Mouse (Mus musculus) myocyte (in vitro differentiated cells): Measurements from ENCODE around the gene Vamp8. TPM values are rescaled to one million over a fixed set of nuclear protein-coding genes. Genes with fewer than 3 reads are reported as not detected.

ENCODE experiments used
- H3K27me3 ChIP-seq: one replicate; pipeline ENCODE4 v1.6.1; 2011; ENCODE audit not compliant: control insufficient read depth, insufficient read depth, insufficient read length
- H3K36me3 ChIP-seq: one replicate; pipeline ENCODE4 v1.6.1; 2011; ENCODE audit not compliant: control insufficient read depth, insufficient read depth
- H3K4me2 ChIP-seq: one replicate; pipeline ENCODE4 v1.6.1; 2011; ENCODE audit warnings: low read depth, control low read depth
- H3K4me3 ChIP-seq: one replicate; pipeline ENCODE4 v1.5.1; 2011; ENCODE audit warnings: mild to moderate bottlenecking, control low read depth, moderate library complexity
- H3K79me2 ChIP-seq: one replicate; pipeline ENCODE4 v1.6.1; 2011; ENCODE audit not compliant: control insufficient read depth, insufficient read depth
- H3ac ChIP-seq: one replicate; pipeline ENCODE4 v1.6.1; 2011; ENCODE audit not compliant: control insufficient read depth, insufficient read length
- CEBPB ChIP-seq: IDR thresholded peaks from 2 replicates; pipeline ENCODE4 v1.6.1; 2011; ENCODE audit warnings: mild to moderate bottlenecking, moderate library complexity; ENCODE audit not compliant: poor library complexity, insufficient read depth, severe bottlenecking
- E2F4 ChIP-seq: IDR thresholded peaks from one replicate; pipeline ENCODE4 v1.6.1; 2011; ENCODE audit warnings: mild to moderate bottlenecking, control low read depth, moderate library complexity; ENCODE audit not compliant: insufficient read depth
- MAX ChIP-seq: IDR thresholded peaks from one replicate; pipeline ENCODE4 v1.6.1; 2011; ENCODE audit warnings: low read depth, mild to moderate bottlenecking, control low read depth
- MYOD1 ChIP-seq, 3 experiments: IDR thresholded peaks; one replicate each; pipeline ENCODE4 v1.6.1; 2011; ENCODE audit warnings: control low read depth in 2 of 3, low read depth in 2 of 3, mild to moderate bottlenecking in 2 of 3, moderate library complexity in 1 of 3; ENCODE audit not compliant: insufficient read length in 2 of 3, control insufficient read depth in 1 of 3
- MYOG ChIP-seq, 3 experiments: IDR thresholded peaks; one replicate each; pipeline ENCODE4 v1.6.1; 2011; ENCODE audit warnings: control low read depth in 2 of 3, low read depth in 2 of 3, mild to moderate bottlenecking in 2 of 3; ENCODE audit not compliant: insufficient read length in 2 of 3, control insufficient read depth in 1 of 3, insufficient read depth in 1 of 3
- POLR2A ChIP-seq: IDR thresholded peaks from one replicate; pipeline ENCODE4 v1.6.1; 2011; ENCODE audit warnings: low read depth, mild to moderate bottlenecking, control low read depth, moderate library complexity; ENCODE audit not compliant: insufficient read length
- POLR2AphosphoS2 ChIP-seq: IDR thresholded peaks from one replicate; pipeline ENCODE4 v1.6.1; 2011; ENCODE audit warnings: low read depth, control low read depth; ENCODE audit not compliant: insufficient read length
- REST ChIP-seq: IDR thresholded peaks from one replicate; pipeline ENCODE4 v1.6.1; 2011; ENCODE audit warnings: mild to moderate bottlenecking, control low read depth, moderate library complexity; ENCODE audit not compliant: insufficient read depth, insufficient read length
- SRF ChIP-seq: IDR thresholded peaks from one replicate; pipeline ENCODE4 v1.6.1; 2011; ENCODE audit warnings: low read depth; ENCODE audit not compliant: control insufficient read depth, insufficient read length
- TCF12 ChIP-seq: IDR thresholded peaks from one replicate; pipeline ENCODE4 v1.6.1; 2011; ENCODE audit warnings: mild to moderate bottlenecking, control low read depth; ENCODE audit not compliant: poor library complexity, insufficient read depth, severe bottlenecking
- TCF3 ChIP-seq: IDR thresholded peaks from one replicate; pipeline ENCODE4 v1.6.1; 2011; ENCODE audit warnings: low read depth, control low read depth; ENCODE audit not compliant: insufficient read length
- USF1 ChIP-seq: IDR thresholded peaks from one replicate; pipeline ENCODE4 v1.6.1; 2011; ENCODE audit warnings: low read depth, mild to moderate bottlenecking, control low read depth, moderate library complexity
- polyA plus RNA-seq: library from polyadenylated mRNA; unstranded; fragments of >200 nt; fragmentation: generic; extraction: Trizol; gene quantifications from one replicate; pipeline ENCODE4 v1.2.1, GENCODE M21; 2012; ENCODE audit warnings: missing spikeins

The Vamp8 gene
- polyA plus RNA-seq, 1 experiment = 107 TPM

DNA sequence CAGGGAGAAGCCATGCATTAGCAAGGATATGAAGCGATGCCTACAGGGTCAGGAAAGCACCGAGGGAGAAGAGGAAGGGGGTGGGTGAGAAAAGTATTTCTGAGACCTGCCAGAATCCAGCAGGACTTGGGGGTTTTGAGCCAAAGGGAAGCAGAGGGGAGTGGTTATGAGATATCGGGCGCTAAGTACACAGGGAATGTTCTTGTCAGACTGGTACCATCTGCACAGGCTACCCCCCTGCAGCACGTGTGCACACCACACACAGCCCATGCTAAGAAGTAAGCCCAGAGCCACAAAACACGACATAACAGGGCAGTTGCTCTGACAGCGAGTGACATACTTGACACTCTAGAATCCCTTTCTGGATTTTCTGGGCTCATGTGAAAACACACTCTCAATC lies 16.3 kb downstream of the Vamp8 start:
- Histone ChIP-seq H3K27me3 (no peaks in the 10 kb centered on the region), H3ac (no peak overlapping the region), H3K36me3 (peaks cover 5% of the 10 kb centered on the region), H3K79me2 (peaks cover 24% of the 10 kb centered on the region), H3K4me2 (peak overlapping the region; percentile 30), H3K4me3 (no peak overlapping the region)
- TF ChIP-seq POLR2A (no peak), TCF12 (no peak), TCF3 (no peak), POLR2AphosphoS2 (no peak), SRF (no peak), CEBPB (no peak), MAX (no peak), USF1 (no peak), MYOD1 (IDR thresholded peaks at IDR 0.05; ENCODE audit: control insufficient read depth in 1 of 3, insufficient read length in 2 of 3, low read depth in 2 of 3) (no peak), MYOG (IDR thresholded peaks at IDR 0.05; ENCODE audit: control insufficient read depth in 1 of 3, insufficient read depth in 1 of 3, insufficient read length in 2 of 3, low read depth in 2 of 3) (no peak), E2F4 (no peak), REST (no peak)

DNA sequence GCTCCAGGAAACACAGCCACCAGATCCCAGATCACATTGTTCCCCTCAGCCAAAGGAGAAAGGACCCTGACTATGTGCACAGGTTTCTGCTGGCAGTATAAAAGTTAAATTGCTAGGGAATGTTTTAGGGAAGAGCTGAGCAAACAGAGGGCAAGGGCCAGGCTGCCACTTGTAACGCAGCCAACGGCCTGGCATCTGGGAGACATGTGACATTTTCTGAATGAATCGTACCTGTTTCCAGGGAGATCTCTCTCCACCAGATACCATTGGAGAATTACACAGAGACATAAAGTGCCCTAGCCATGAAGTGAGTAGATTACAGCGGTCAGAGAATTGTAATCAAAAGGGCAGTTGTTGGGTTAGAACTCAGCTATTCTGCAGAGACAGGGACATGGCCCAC lies 17.3 kb downstream of the Vamp8 start:
- H3ac ChIP-seq = no peak overlapping the region
- no peak overlapping the region for H3K4me3 ChIP-seq
- TF ChIP-seq REST (no peak), MYOD1 (IDR thresholded peaks at IDR 0.05; ENCODE audit: control insufficient read depth in 1 of 3, insufficient read length in 2 of 3, low read depth in 2 of 3) (no peak), TCF12 (no peak), MAX (no peak), POLR2A (no peak), POLR2AphosphoS2 (no peak), MYOG (IDR thresholded peaks at IDR 0.05; ENCODE audit: control insufficient read depth in 1 of 3, insufficient read depth in 1 of 3, insufficient read length in 2 of 3, low read depth in 2 of 3) (no peak), TCF3 (no peak), SRF (no peak), USF1 (no peak)
- peaks cover 14% of the 10 kb centered on the region for H3K79me2 ChIP-seq
- H3K36me3 ChIP-seq = peaks cover 8% of the 10 kb centered on the region
- H3K27me3 ChIP-seq = no peaks in the 10 kb centered on the region
- peak overlapping the region; percentile 93 for H3K4me2 ChIP-seq

DNA sequence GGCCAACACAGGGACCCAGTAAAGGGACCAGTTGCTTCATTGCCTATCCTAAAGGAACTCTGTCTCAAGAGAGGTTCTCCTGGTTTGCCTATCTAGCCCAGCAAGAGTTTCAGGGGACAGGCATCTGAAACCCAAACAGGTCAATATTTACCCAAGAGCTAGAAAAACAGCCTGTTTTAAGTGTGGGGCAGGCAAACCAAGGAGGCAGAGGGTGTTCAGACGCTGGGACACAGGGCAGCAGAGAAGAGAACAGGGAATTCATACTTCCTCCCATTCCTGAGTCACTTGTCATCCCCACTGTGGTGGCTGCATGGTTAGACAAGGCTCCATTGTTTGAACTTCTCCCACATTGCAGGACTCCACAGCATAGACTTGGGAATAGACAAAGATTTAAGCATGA lies 18.9 kb downstream of the Vamp8 start:
- Histone ChIP-seq H3K36me3 (peaks cover 8% of the 10 kb centered on the region), H3K4me3 (no peak overlapping the region), H3K79me2 (peaks cover 7% of the 10 kb centered on the region), H3K27me3 (no peaks in the 10 kb centered on the region), H3ac (no peak overlapping the region), H3K4me2 (peak overlapping the region; percentile 93)
- TF ChIP-seq MYOG (IDR thresholded peaks at IDR 0.05; ENCODE audit: control insufficient read depth in 1 of 3, insufficient read depth in 1 of 3, insufficient read length in 2 of 3, low read depth in 2 of 3) (no peak), TCF3 (no peak), POLR2AphosphoS2 (peak; percentile 22), POLR2A (no peak), E2F4 (no peak)

DNA sequence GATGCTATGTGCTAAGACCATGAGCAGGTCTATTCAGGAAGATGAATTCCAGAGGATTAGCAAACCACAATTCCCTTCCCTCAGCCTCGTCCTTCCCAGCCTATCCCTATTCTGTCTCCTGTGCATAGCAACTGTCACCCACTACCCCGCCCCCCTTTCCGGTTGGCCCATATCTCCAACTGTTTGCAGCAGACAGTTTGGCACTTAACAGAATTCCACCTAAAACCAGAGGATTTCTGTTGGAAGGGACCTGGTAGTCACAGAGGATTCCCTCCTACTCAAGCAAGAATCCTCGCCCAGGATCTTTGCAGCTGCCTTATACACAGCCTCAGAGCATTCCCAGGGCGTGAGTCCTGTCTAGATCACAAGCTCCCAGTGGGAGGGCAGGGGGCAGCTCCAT lies 19.4 kb downstream of the Vamp8 start:
- H3K27me3 ChIP-seq = no peaks in the 10 kb centered on the region
- H3K79me2 ChIP-seq = peaks cover 6% of the 10 kb centered on the region
- peaks cover 8% of the 10 kb centered on the region for H3K36me3 ChIP-seq
- H3ac ChIP-seq = no peak overlapping the region
- H3K4me2 ChIP-seq = peak overlapping the region; percentile 93
- TF ChIP-seq MYOD1 (IDR thresholded peaks at IDR 0.05; ENCODE audit: control insufficient read depth in 1 of 3, insufficient read length in 2 of 3, low read depth in 2 of 3) (peak in 2 of 3 experiments; percentile 50 to 65), POLR2A (no peak), USF1 (no peak), E2F4 (no peak), CEBPB (0 out of 2 replicates have a peak, but pooled peaks have one; percentile 57), MAX (no peak), MYOG (IDR thresholded peaks at IDR 0.05; ENCODE audit: control insufficient read depth in 1 of 3, insufficient read depth in 1 of 3, insufficient read length in 2 of 3, low read depth in 2 of 3) (peak in 2 of 3 experiments; percentile 41 to 79), TCF12 (peak; percentile 38), SRF (no peak), TCF3 (no peak), POLR2AphosphoS2 (no peak)
- H3K4me3 ChIP-seq = no peak overlapping the region

DNA sequence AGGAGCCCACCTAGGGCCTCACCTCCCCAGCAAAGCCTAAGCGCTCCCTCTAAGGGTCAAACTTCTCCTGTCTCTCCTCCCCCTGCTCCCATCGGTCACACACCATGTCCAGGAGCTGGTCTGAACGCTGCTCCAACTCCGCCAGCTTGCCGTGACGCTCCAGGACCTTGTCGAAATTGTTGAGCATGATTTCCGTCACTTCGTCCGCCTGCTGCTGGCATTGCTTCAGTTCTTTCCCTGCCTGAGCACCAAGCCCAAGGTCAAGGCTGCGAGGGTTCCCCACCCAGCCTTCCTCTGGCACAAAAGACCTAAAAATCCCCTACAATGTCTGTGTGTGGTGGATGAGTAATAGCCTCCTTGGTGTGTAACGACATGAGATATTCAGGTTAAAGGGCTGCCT lies 20.4 kb downstream of the Vamp8 start:
- no peak overlapping the region for H3K4me3 ChIP-seq
- TF ChIP-seq TCF12 (no peak), MYOD1 (IDR thresholded peaks at IDR 0.05; ENCODE audit: control insufficient read depth in 1 of 3, insufficient read length in 2 of 3, low read depth in 2 of 3) (no peak), POLR2A (no peak), E2F4 (no peak), SRF (no peak), MAX (no peak), MYOG (IDR thresholded peaks at IDR 0.05; ENCODE audit: control insufficient read depth in 1 of 3, insufficient read depth in 1 of 3, insufficient read length in 2 of 3, low read depth in 2 of 3) (no peak), POLR2AphosphoS2 (peak; percentile 70)
- no peak overlapping the region for H3ac ChIP-seq
- H3K36me3 ChIP-seq = peaks cover 8% of the 10 kb centered on the region
- H3K4me2 ChIP-seq = peak overlapping the region; percentile 93
- peaks cover 4% of the 10 kb centered on the region for H3K79me2 ChIP-seq
- H3K27me3 ChIP-seq = no peaks in the 10 kb centered on the region
